Mouse (Mus musculus): ENCODE results near the gene Ncoa6. TPM values are rescaled to one million over a fixed set of nuclear protein-coding genes. Genes with fewer than 3 reads are reported as not detected.
A peak's percentile ranks its signal among the peaks of the same experiment; 100 is the strongest.

Ncoa6 gene
- polyA plus RNA-seq, 1 experiment from 2014 or later = 18.0 TPM

DNA sequence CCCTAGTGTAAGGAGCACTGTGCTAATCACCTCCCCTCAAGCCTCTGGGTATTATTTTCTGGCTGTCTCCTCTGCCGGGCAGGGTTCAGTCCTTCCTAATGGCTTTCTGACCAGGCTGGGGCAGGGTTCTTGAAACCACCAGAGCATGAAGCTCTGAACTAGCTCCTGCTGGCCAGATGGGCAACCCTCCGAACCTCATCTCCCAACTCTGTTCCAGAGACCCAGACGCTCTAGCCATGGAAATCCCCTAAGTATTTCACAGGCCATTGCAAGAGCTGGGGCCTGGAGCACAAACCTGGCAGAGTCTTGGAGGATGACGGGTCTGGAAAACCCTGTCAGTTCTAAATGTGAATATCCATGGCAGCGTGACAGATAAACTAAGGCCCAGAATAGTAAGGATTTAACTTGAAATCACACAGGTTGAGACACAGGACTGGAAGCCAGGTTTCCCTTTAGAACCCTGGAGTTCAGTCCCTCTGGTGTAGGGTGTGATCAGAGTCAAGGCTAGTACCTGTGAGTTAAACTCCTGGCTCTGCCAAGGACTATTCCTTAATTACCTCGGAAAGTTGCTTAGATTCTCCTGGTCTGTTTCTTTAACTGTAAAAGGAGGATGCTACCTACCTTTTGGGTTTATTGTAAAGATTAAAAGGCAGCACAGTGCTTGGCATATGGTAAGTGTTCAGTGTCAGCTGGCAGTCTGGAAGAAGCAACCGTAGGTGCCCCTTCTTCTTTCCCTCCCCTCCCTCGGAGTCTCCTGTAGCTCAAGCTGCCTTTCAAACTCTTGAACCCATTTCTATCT is 93.2 kb downstream of the Ncoa6 start, which contains the start of gene Trp53inp2:
Gene Trp53inp2 (plus strand): TSS at position 799 of the 799 bp plus-strand sequence.
- Histone ChIP-seq H3K27ac (ENCODE audit: low read length) (peak within 1 kb of the TSS; percentile 98), H3K36me3 (ENCODE audit: control insufficient read depth, insufficient read depth, low read length) (no peaks in the 10 kb centered on the region), H3K4me3 (ENCODE audit: low read length) (peak within 1 kb of the TSS; percentile 98), H3K4me1 (replicated peaks; ENCODE audit: control insufficient read depth, insufficient read depth, low read length) (peaks cover 15% of the 10 kb centered on the region), H3K9ac (ENCODE audit: low read length) (peak within 1 kb of the TSS; percentile 94), H3K27me3 (ENCODE audit: control insufficient read depth, insufficient read depth, low read depth, low read length) (peaks cover 4% of the 10 kb centered on the region; the same call in 1 of the 2 replicates), H3K4me2 (ENCODE audit: low read depth, low read length) (peak within 1 kb of the TSS; percentile 95), H3K9me3 (ENCODE audit: control insufficient read depth, low read length) (no peaks in the 10 kb centered on the region)
- ATAC-seq (ENCODE audit: low read depth) = no peak
- WGBS = 50% methylated on average over 8 of the region's 8 CpGs

DNA sequence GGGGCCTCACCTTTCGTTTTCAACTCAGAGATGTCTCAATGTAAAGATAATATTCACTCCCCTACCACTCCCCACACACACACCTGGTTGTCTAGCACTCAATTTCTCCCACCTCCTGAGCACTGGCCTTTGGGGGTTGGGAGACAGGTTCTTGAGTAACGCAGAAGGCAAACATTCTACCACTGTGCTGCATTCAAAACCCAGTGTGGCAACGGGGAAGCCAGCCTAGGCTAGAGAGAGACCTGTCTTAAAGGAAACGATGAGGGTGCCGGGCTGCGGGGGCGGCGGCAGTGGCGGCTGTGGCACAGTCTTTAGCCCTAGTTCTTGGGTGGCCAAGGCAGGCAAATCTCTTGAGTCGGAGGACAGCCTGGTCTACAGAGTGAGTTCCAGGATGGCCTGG is 97.5 kb downstream of the Ncoa6 start:
- no peaks in the 10 kb centered on the region for H3K36me3 ChIP-seq (ENCODE audit: control insufficient read depth, insufficient read depth, low read length)
- H3K4me1 ChIP-seq (replicated peaks; ENCODE audit: control insufficient read depth, insufficient read depth, low read length) = peaks cover 4% of the 10 kb centered on the region
- no peak overlapping the region for H3K27ac ChIP-seq (ENCODE audit: low read length)
- H3K4me3 ChIP-seq (ENCODE audit: low read length) = no peak overlapping the region
- no peak overlapping the region for H3K9ac ChIP-seq (ENCODE audit: low read length)
- H3K27me3 ChIP-seq (ENCODE audit: control insufficient read depth, insufficient read depth, low read depth, low read length) = peaks cover 4% of the 10 kb centered on the region; the same call in 1 of the 2 replicates
- ATAC-seq (ENCODE audit: low read depth) = no peak
- 74% methylated on average over 10 of the region's 10 CpGs for WGBS
- no peak overlapping the region for H3K4me2 ChIP-seq (ENCODE audit: low read depth, low read length)
- H3K9me3 ChIP-seq (ENCODE audit: control insufficient read depth, low read length) = no peaks in the 10 kb centered on the region

DNA sequence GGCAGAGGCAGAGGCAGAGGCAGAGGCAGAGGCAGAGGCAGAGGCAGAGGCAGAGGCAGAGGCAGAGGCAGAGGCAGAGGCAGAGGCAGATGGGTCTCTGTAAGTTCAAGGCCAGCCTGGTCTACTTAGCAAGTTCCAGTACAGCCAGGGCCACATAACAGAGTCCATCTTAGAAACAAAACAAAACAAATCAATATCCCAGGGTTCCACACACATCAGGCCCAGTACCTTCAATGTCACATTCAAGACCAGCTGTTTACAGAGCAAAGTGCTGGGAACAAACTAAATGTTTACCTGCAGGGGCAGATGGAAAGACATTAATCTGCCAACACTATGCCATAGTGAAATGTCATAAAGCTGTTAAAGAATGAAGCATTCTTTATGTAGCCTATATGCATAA is 99.2 kb downstream of the Ncoa6 start:
- Histone ChIP-seq H3K4me1 (replicated peaks; ENCODE audit: control insufficient read depth, insufficient read depth, low read length) (peaks cover 6% of the 10 kb centered on the region), H3K36me3 (ENCODE audit: control insufficient read depth, insufficient read depth, low read length) (no peaks in the 10 kb centered on the region), H3K4me3 (ENCODE audit: low read length) (no peak overlapping the region), H3K9me3 (ENCODE audit: control insufficient read depth, low read length) (no peaks in the 10 kb centered on the region), H3K9ac (ENCODE audit: low read length) (no peak overlapping the region), H3K4me2 (ENCODE audit: low read depth, low read length) (no peak overlapping the region), H3K27ac (ENCODE audit: low read length) (no peak overlapping the region), H3K27me3 (ENCODE audit: control insufficient read depth, insufficient read depth, low read depth, low read length) (no peaks in the 10 kb centered on the region)
- ATAC-seq (ENCODE audit: low read depth) = no peak

DNA sequence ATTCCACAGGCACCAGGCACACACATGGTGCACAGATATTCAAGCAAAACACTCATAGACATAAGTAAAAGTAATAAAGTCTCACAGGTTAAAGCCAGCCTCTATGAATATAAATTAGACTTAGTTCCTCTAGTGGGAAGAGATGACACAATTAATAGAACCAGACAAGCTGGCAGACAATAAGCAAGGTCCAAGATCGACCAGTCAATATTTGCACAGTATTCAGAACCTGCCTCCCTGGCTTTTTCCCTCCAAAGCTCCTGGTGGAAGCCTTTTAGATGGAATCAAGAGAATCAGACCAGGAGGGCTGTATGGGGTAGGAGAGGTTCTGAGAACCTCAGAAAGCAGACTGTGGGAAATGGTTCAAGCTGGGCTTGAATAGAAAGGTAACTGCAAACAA is 99.8 kb downstream of the Ncoa6 start:
- no peaks in the 10 kb centered on the region for H3K36me3 ChIP-seq (ENCODE audit: control insufficient read depth, insufficient read depth, low read length)
- H3K9ac ChIP-seq (ENCODE audit: low read length) = no peak overlapping the region
- H3K4me2 ChIP-seq (ENCODE audit: low read depth, low read length) = no peak overlapping the region
- H3K9me3 ChIP-seq (ENCODE audit: control insufficient read depth, low read length) = no peaks in the 10 kb centered on the region
- no peak overlapping the region for H3K4me3 ChIP-seq (ENCODE audit: low read length)
- 67% methylated on average over 1 of the region's 1 CpGs for WGBS
- peaks cover 11% of the 10 kb centered on the region for H3K4me1 ChIP-seq (replicated peaks; ENCODE audit: control insufficient read depth, insufficient read depth, low read length)
- no peak overlapping the region for H3K27ac ChIP-seq (ENCODE audit: low read length)
- no peaks in the 10 kb centered on the region for H3K27me3 ChIP-seq (ENCODE audit: control insufficient read depth, insufficient read depth, low read depth, low read length)
- ATAC-seq (ENCODE audit: low read depth) = no peak

DNA sequence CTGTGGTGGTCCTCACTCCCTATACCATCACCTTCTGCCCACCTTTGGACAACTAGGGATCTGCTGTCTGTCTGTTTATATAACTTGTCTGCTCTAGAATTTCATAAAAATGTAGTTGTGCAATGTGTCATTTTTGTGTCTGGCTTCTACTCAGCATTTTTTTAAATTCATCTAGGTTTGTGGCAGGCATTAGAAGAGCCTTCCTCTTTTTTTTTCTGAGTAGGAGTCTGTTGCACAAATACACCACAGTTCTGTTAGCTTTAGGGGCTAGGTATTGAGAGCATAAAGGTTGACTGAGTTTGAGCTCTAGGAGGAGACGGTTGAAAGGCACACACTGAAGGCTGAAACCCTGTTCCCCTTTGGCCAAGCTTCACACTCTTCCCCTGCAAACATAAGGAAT is 100.4 kb downstream of the Ncoa6 start:
- no peak overlapping the region for H3K4me2 ChIP-seq (ENCODE audit: low read depth, low read length)
- no peaks in the 10 kb centered on the region for H3K9me3 ChIP-seq (ENCODE audit: control insufficient read depth, low read length)
- no peak overlapping the region for H3K27ac ChIP-seq (ENCODE audit: low read length)
- ATAC-seq (ENCODE audit: low read depth) = no peak
- no peak overlapping the region for H3K9ac ChIP-seq (ENCODE audit: low read length)
- WGBS = 68% methylated on average over 1 of the region's 1 CpGs
- no peaks in the 10 kb centered on the region for H3K36me3 ChIP-seq (ENCODE audit: control insufficient read depth, insufficient read depth, low read length)
- H3K27me3 ChIP-seq (ENCODE audit: control insufficient read depth, insufficient read depth, low read depth, low read length) = no peaks in the 10 kb centered on the region
- peaks cover 11% of the 10 kb centered on the region for H3K4me1 ChIP-seq (replicated peaks; ENCODE audit: control insufficient read depth, insufficient read depth, low read length)
- H3K4me3 ChIP-seq (ENCODE audit: low read length) = no peak overlapping the region

DNA sequence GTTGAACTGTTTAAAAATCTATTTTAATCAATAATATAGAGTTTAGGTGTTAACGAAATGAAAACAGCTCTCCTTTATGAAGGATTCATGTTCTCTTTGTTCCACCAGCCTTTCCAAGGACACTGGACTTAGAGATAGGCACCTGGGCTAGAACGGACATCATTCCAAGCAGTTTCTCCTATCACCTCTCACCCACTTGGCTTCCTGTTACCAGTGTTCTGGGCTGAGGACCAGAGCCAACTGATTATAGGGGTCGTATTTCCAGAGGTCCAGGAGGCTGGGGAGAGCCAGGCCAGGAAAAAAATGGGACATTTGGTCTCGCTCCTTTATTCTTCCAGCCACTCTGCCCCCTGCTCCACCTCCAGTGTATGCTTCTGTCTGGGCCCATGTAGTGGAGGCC is 101.2 kb downstream of the Ncoa6 start:
- Histone ChIP-seq H3K27ac (ENCODE audit: low read length) (no peak overlapping the region), H3K9ac (ENCODE audit: low read length) (no peak overlapping the region), H3K4me2 (ENCODE audit: low read depth, low read length) (no peak overlapping the region), H3K4me1 (replicated peaks; ENCODE audit: control insufficient read depth, insufficient read depth, low read length) (peaks cover 11% of the 10 kb centered on the region), H3K4me3 (ENCODE audit: low read length) (no peak overlapping the region), H3K9me3 (ENCODE audit: control insufficient read depth, low read length) (no peaks in the 10 kb centered on the region), H3K36me3 (ENCODE audit: control insufficient read depth, insufficient read depth, low read length) (no peaks in the 10 kb centered on the region), H3K27me3 (ENCODE audit: control insufficient read depth, insufficient read depth, low read depth, low read length) (no peaks in the 10 kb centered on the region)
- 45% methylated on average over 4 of the region's 4 CpGs for WGBS
- ATAC-seq (ENCODE audit: low read depth) = no peak

DNA sequence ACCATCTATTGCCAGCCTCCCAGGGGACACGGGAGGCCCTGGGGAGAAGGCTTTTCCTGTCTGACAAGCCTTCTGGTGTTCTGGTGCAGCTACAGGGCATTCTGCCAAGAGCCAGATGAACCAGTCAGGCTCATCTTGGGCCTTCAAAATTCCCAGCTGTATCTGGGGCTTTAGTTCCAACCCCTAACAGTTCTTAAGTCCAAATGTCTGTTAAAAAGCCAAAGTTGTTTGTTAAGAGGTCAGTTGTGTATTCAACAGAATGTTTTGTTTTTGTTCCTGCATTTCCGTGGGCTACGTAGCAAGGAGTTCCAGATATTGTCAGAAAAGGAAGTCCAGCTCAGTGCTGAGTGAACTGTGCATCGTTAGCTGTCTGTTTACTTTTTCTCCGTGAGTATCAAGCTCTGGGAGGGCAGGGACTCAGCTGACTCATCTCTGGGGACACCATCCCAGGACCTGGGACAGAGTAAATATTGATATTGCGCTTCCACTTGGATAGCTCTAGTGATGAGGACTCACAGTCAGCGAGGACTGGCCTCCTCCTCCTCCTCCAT is 104.3 kb downstream of the Ncoa6 start:
- 15% methylated on average over 7 of the region's 7 CpGs for WGBS

DNA sequence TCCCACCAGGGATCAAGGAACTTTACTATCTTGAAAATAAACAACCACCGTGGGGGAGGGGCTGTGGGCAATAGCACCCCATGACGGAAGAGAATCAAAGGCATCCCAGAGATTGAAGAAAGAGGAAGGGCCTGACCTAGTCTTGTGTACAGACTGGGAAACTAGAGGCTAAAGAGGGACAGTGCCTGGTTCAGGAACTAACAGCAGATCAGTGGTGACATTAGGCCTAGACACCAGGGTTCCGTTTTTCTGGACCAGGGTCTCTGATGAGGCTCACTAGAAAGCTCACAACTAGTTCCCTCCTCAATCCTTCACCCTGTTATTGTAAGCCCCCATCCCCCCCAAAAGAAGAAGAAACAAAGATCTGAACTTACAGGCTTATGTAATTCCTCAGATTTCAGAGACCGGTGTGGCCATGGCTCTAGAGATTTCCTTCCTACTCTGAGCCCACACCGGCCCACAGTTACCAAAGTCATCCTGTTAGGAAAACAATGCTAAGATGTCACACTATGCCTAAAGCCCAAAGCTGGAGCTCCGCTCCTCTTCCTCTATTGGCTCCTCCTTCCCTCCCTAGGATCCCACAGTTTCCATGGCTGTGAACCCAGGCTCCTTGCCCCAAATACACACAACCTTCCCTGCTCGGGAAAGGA is 105.9 kb downstream of the Ncoa6 start:
- 68% methylated on average over 7 of the region's 7 CpGs for WGBS
- no peak overlapping the region for H3K27ac ChIP-seq (ENCODE audit: low read length)
- H3K9ac ChIP-seq (ENCODE audit: low read length) = no peak overlapping the region
- H3K9me3 ChIP-seq (ENCODE audit: control insufficient read depth, low read length) = no peaks in the 10 kb centered on the region
- ATAC-seq (ENCODE audit: low read depth) = no peak
- no peak overlapping the region for H3K4me2 ChIP-seq (ENCODE audit: low read depth, low read length)
- H3K27me3 ChIP-seq (ENCODE audit: control insufficient read depth, insufficient read depth, low read depth, low read length) = no peaks in the 10 kb centered on the region
- H3K4me3 ChIP-seq (ENCODE audit: low read length) = no peak overlapping the region
- peaks cover 11% of the 10 kb centered on the region for H3K4me1 ChIP-seq (replicated peaks; ENCODE audit: control insufficient read depth, insufficient read depth, low read length)
- H3K36me3 ChIP-seq (ENCODE audit: control insufficient read depth, insufficient read depth, low read length) = no peaks in the 10 kb centered on the region

More for the DNA sequence above, 104.3 kb downstream of the Ncoa6 start:
- Histone ChIP-seq H3K9ac (ENCODE audit: low read length) (no peak overlapping the region), H3K4me1 (replicated peaks; ENCODE audit: control insufficient read depth, insufficient read depth, low read length) (peaks cover 11% of the 10 kb centered on the region), H3K27me3 (ENCODE audit: control insufficient read depth, insufficient read depth, low read depth, low read length) (no peaks in the 10 kb centered on the region), H3K27ac (ENCODE audit: low read length) (peak overlapping the region; percentile 84), H3K4me3 (ENCODE audit: low read length) (no peak overlapping the region), H3K4me2 (ENCODE audit: low read depth, low read length) (no peak overlapping the region), H3K9me3 (ENCODE audit: control insufficient read depth, low read length) (no peaks in the 10 kb centered on the region), H3K36me3 (ENCODE audit: control insufficient read depth, insufficient read depth, low read length) (no peaks in the 10 kb centered on the region)
- peak; percentile 93 for ATAC-seq (ENCODE audit: low read depth)

DNA sequence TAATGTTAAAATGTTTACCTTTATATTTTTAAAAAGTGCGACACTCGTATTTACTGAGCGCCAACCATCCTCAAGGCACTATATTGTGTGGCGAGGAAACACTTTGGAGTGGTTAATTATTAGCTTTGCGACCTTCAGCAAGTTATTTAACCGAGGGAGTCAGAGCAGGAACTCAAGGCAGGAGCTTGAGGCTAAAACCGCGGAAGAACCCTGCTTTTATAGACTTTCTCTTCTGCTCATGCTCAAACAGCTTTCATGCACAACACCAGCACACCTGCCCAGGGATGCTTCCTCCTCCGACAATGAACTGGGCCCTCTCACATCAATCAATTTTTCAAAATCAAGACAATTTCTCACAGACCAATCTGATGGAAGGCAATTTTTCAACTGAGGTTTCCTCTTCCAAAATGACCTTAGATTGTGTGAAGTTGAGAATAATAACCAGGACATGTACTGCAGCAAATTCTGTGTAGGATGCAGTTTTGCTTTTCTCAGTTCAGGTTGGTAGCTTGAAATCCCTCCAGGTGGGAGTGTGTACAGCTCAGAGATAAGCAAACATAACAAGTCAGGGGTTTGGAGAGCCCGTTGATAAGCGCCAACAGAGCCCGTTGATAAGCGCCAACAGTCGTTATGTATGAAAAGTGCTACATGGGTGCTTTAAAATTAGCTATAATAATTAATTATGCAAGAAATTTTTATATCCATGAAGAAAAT is 115.9 kb downstream of the Ncoa6 start:
- H3K27me3 ChIP-seq (ENCODE audit: control insufficient read depth, insufficient read depth, low read depth, low read length) = no peaks in the 10 kb centered on the region
- ATAC-seq (ENCODE audit: low read depth) = peak; percentile 77
- peaks cover 10% of the 10 kb centered on the region for H3K4me1 ChIP-seq (replicated peaks; ENCODE audit: control insufficient read depth, insufficient read depth, low read length)
- no peaks in the 10 kb centered on the region for H3K9me3 ChIP-seq (ENCODE audit: control insufficient read depth, low read length)
- peak overlapping the region; percentile 72 for H3K4me2 ChIP-seq (ENCODE audit: low read depth, low read length)
- no peaks in the 10 kb centered on the region for H3K36me3 ChIP-seq (ENCODE audit: control insufficient read depth, insufficient read depth, low read length)
- peak overlapping the region; percentile 58 for H3K27ac ChIP-seq (ENCODE audit: low read length)
- peak overlapping the region; percentile 69 for H3K4me3 ChIP-seq (ENCODE audit: low read length)
- 21% methylated on average over 14 of the region's 14 CpGs for WGBS
- H3K9ac ChIP-seq (ENCODE audit: low read length) = peak overlapping the region; percentile 67
